Mouse (Mus musculus) kidney, postnatal 0 days (tissue): Measurements from ENCODE around the gene Etv6. TPM values are rescaled to one million over a fixed set of nuclear protein-coding genes. Genes with fewer than 3 reads are reported as not detected.

ENCODE experiments used
- ATAC-seq: fragments of 200-750 bp; cut with Nextera tagmentation; replicated peaks from 2 replicates; pipeline ENCODE4 v1.8.0; 2017; ENCODE audit warnings: low read depth, moderate number of reproducible peaks, moderate TSS enrichment, moderate library complexity; ENCODE audit not compliant: low FRiP score
- DNase-seq: peaks from one replicate; pipeline ENCODE4 v3.0.0-alpha.2; 2016; ENCODE audit warnings: low spot score
- H3K27ac ChIP-seq: fragments of 300-500 bp; sonication (generic); 2 replicates; pipeline ENCODE4 v1.5.1; 2014; ENCODE audit warnings: mild to moderate bottlenecking
- H3K27me3 ChIP-seq: fragments of 300-500 bp; sonication (generic); 2 replicates; pipeline ENCODE4 v1.6.1; 2014; ENCODE audit warnings: low read length, mixed read lengths; ENCODE audit not compliant: insufficient read depth
- H3K36me3 ChIP-seq: fragments of 300-500 bp; sonication (generic); 2 replicates; pipeline ENCODE4 v1.6.1; 2014; ENCODE audit warnings: low read length, mixed read lengths; ENCODE audit not compliant: insufficient read depth
- H3K4me1 ChIP-seq: fragments of 300-500 bp; sonication (generic); replicated peaks from 2 replicates; pipeline ENCODE4 v1.6.1; 2014; ENCODE audit warnings: antibody characterized with exemption, low read length, mixed read lengths; ENCODE audit not compliant: insufficient read depth
- H3K4me2 ChIP-seq: fragments of 300-500 bp; sonication (generic); 2 replicates; pipeline ENCODE4 v1.6.1; 2014; ENCODE audit warnings: mild to moderate bottlenecking, low read length, moderate library complexity, mixed read lengths
- H3K4me3 ChIP-seq: fragments of 300-500 bp; sonication (generic); replicated peaks from 2 replicates; pipeline ENCODE4 v1.5.1; 2014; ENCODE audit warnings: low read depth, low read length
- H3K9ac ChIP-seq: fragments of 300-500 bp; sonication (generic); 2 replicates; pipeline ENCODE4 v1.6.1; 2014; ENCODE audit warnings: low read depth, low read length
- H3K9me3 ChIP-seq: fragments of 300-500 bp; sonication (generic); replicated peaks from 2 replicates; pipeline ENCODE4 v1.6.1; 2016; ENCODE audit warnings: low read length, inconsistent platforms, mixed read lengths
- CTCF ChIP-seq: IDR thresholded peaks from 2 replicates; pipeline ENCODE4 v1.5.1; 2016; ENCODE audit warnings: antibody characterized with exemption, low read depth, mild to moderate bottlenecking, moderate library complexity
- WGBS: fragments of 180-500 bp; shearing (Covaris S2); extraction: QIAGEN DNeasy Blood & Tissue Kit; methylation state at CpG from one replicate; pipeline ENCODE4 v1.1.7; 2014; 5-methylcytosine and 5-hydroxymethylcytosine counted together
- polyA plus RNA-seq: library from polyadenylated mRNA; unstranded; fragments of >200 nt; fragmentation: Nextera tagmentation; extraction: Ambion mirVana; gene quantifications from 2 replicates; pipeline ENCODE4 v1.2.1, GENCODE M21; 2015

Gene Etv6
- polyA plus RNA-seq, 1 experiment from 2014 or later = 8.9 TPM

GRCm38 (mm10) chr6:134048965-134049364 is 13.5 kb downstream of the Etv6 start:
- no peak overlapping the region for H3K4me2 ChIP-seq
- no peak overlapping the region for H3K4me3 ChIP-seq
- H3K27me3 ChIP-seq = no peaks in the 10 kb centered on the region
- no peaks in the 10 kb centered on the region for H3K36me3 ChIP-seq
- no peaks in the 10 kb centered on the region for H3K9me3 ChIP-seq
- H3K4me1 ChIP-seq = peaks cover 18% of the 10 kb centered on the region
- no peak overlapping the region for H3K9ac ChIP-seq
- TF ChIP-seq CTCF = no peak
- WGBS = 70% methylated on average over 6 of the region's 6 CpGs
- H3K27ac ChIP-seq = no peak overlapping the region
- ATAC-seq = no peak
- no peak for DNase-seq

- Histone ChIP-seq H3K36me3 (no peaks in the 10 kb centered on the region), H3K27ac (no peak overlapping the region), H3K27me3 (no peaks in the 10 kb centered on the region), H3K4me3 (no peak overlapping the region), H3K4me1 (0 out of 2 replicates have a peak, but pooled peaks cover 3% of the 10 kb centered on the region), H3K9ac (no peak overlapping the region), H3K4me2 (no peak overlapping the region), H3K9me3 (no peaks in the 10 kb centered on the region)
- 77% methylated on average over 8 of the region's 8 CpGs for WGBS
- ATAC-seq = no peak
- no peak for TF ChIP-seq CTCF
- DNase-seq = no peak
These were observed 15.0 kb downstream of the Etv6 start for GRCm38 (mm10) chr6:134050466-134050865.

DNA sequence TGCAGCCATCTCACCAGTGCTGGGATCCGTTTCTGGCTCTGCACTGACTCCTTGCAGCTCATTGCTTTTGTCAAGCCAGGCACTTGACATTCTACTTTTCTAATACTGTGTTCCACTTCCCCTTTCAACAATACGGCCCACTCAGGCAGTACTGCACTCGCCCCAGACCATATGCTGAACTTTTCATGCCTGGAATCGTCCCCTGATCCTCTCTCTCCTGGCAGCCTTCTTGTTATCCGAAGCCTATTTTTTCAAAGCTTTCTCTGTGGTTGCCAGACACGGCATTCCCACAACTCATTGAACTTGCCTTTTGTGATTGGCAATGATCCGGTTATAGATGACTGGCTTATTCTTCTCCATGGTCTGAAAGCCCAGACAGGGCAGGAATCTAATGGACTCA is 16.4 kb downstream of the Etv6 start:
- H3K4me2 ChIP-seq = no peak overlapping the region
- no peak overlapping the region for H3K4me3 ChIP-seq
- no peak overlapping the region for H3K9ac ChIP-seq
- no peaks in the 10 kb centered on the region for H3K9me3 ChIP-seq
- no peak overlapping the region for H3K27ac ChIP-seq
- no peak for ATAC-seq
- TF ChIP-seq CTCF = no peak
- H3K4me1 ChIP-seq = no peaks in the 10 kb centered on the region
- no peaks in the 10 kb centered on the region for H3K36me3 ChIP-seq
- DNase-seq = no peak
- no peaks in the 10 kb centered on the region for H3K27me3 ChIP-seq
- WGBS = 86% methylated on average over 7 of the region's 7 CpGs

DNA sequence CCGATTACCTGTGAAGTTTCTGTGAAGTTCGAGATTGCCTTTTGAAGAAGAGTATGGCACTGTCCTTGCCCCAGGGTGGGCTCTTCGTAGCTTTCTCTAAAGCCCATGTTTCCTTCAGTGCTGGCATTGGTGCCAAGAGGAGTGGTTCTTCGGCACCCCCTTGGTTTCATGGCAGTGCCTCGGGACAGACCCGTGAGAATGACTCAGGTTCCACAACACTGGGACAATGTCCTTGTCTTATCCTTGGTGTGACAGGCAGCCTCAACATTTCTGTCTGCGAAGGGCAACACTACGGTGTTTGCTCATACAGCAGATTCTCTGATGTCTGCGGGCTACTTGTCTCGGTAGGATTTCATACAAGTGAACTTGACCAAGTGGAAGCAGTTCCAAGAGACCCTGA is 17.6 kb downstream of the Etv6 start:
- Histone ChIP-seq H3K36me3 (no peaks in the 10 kb centered on the region), H3K4me3 (no peak overlapping the region), H3K9ac (no peak overlapping the region), H3K4me2 (no peak overlapping the region), H3K4me1 (no peaks in the 10 kb centered on the region), H3K9me3 (no peaks in the 10 kb centered on the region), H3K27me3 (no peaks in the 10 kb centered on the region), H3K27ac (no peak overlapping the region)
- WGBS = 82% methylated on average over 10 of the region's 10 CpGs
- no peak for DNase-seq
- ATAC-seq = no peak
- no peak for TF ChIP-seq CTCF

- Histone ChIP-seq H3K27ac (no peak overlapping the region), H3K4me2 (no peak overlapping the region), H3K4me1 (no peaks in the 10 kb centered on the region), H3K9ac (no peak overlapping the region), H3K4me3 (no peak overlapping the region), H3K27me3 (no peaks in the 10 kb centered on the region), H3K36me3 (no peaks in the 10 kb centered on the region), H3K9me3 (no peaks in the 10 kb centered on the region)
- DNase-seq (no peak), ATAC-seq (no peak)
- 70% methylated on average over 7 of the region's 7 CpGs for WGBS
- TF ChIP-seq CTCF = no peak
These were observed 18.1 kb downstream of the Etv6 start for GRCm38 (mm10) chr6:134053566-134053965.

GRCm38 (mm10) chr6:134055588-134055987 is 20.1 kb downstream of the Etv6 start:
- Histone ChIP-seq H3K4me2 (no peak overlapping the region), H3K4me3 (no peak overlapping the region), H3K9ac (no peak overlapping the region), H3K27ac (no peak overlapping the region), H3K9me3 (no peaks in the 10 kb centered on the region), H3K27me3 (no peaks in the 10 kb centered on the region), H3K4me1 (peaks cover 12% of the 10 kb centered on the region), H3K36me3 (no peaks in the 10 kb centered on the region)
- 80% methylated on average over 7 of the region's 7 CpGs for WGBS
- TF ChIP-seq CTCF = no peak
- no peak for DNase-seq
- ATAC-seq = no peak

DNA sequence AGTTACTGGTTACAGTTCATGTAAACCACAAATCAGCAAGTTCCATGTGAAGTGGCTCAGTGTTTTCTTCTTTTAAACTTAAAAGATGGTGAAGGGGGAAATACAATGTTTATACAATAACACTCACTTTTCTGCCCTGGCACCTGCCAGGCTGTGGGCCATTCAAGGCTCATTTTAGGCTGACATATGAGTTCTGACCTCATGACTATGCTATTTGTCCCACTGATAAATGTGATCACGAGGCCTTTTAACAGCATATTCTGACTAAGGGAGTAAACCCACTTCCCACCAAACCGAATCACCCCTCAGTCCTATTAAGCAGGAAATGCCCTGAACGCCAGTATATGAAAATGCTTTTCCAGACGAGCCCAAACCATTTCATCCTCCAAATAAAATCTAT is 23.0 kb downstream of the Etv6 start:
- no peaks in the 10 kb centered on the region for H3K27me3 ChIP-seq
- peaks cover 12% of the 10 kb centered on the region for H3K4me1 ChIP-seq
- no peaks in the 10 kb centered on the region for H3K9me3 ChIP-seq
- no peak overlapping the region for H3K4me2 ChIP-seq
- ATAC-seq = no peak
- no peak overlapping the region for H3K9ac ChIP-seq
- H3K4me3 ChIP-seq = no peak overlapping the region
- TF ChIP-seq CTCF = no peak
- 64% methylated on average over 4 of the region's 4 CpGs for WGBS
- no peaks in the 10 kb centered on the region for H3K36me3 ChIP-seq
- DNase-seq = no peak
- H3K27ac ChIP-seq = no peak overlapping the region
